Mouse (Mus musculus): Measurements from ENCODE around the gene Ahcyl2. TPM values are rescaled to one million over a fixed set of nuclear protein-coding genes. Genes with fewer than 3 reads are reported as not detected.

Gene Ahcyl2
- polyA plus RNA-seq, 1 experiment from 2014 or later: 28.9 TPM

DNA sequence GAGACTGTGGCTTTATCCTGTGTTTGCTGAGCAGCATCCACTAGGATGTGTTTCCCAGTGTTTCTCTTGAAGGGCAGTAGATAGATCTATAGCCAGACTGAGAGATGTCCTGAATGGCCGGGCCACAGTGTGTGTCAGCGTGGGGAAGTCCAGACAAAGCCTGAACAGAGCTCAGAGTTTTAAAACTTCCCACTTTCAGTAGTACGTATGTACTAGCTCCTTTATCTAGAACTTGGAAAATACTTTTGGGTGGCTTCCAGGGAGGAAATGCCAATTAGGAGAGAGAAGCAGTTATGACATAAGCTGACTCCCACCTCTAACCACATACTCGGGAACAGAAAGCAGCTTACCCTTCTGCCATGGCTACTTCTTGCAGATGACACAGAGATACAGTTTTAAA is 172.6 kb downstream of the Ahcyl2 start:
- ATAC-seq (ENCODE audit: low read depth): no peak
- H3K27me3 ChIP-seq (ENCODE audit: control insufficient read depth, insufficient read depth, low read length): no peaks in the 10 kb centered on the region
- no peaks in the 10 kb centered on the region for H3K4me1 ChIP-seq (ENCODE audit: control insufficient read depth, insufficient read depth, low read length)
- no peak overlapping the region for H3K4me3 ChIP-seq (ENCODE audit: low read depth, low read length)
- 82% methylated on average over 4 of the region's 4 CpGs for WGBS
- H3K27ac ChIP-seq (ENCODE audit: low read depth, low read length): no peak overlapping the region
- H3K36me3 ChIP-seq (ENCODE audit: control insufficient read depth, insufficient read depth, low read length): no peaks in the 10 kb centered on the region
- H3K9ac ChIP-seq (replicated peaks; ENCODE audit: low read depth, low read length): no peak overlapping the region
- H3K4me2 ChIP-seq (ENCODE audit: low read depth, low read length): no peak overlapping the region
- no peaks in the 10 kb centered on the region for H3K9me3 ChIP-seq (ENCODE audit: control insufficient read depth, low read length)

DNA sequence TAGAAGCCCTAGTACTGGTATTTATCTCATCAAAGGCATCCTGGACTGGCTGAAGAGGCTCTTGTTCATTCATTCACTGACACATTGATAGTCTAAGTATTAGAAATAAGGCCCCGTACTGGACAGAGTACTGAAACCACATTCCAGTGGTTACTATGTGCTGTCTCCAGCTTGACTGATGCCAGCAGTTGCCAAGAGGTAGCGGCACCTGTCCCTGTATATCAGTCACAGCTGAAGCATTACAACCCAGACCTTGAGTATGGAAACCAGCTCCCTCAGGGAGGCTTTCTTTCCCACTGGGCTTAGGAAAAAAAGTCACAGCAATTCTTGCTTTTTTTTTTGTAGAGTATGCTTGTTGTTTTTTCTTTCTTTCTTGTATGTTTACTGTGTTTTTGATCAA is 173.2 kb downstream of the Ahcyl2 start:
- WGBS: 83% methylated on average over 2 of the region's 2 CpGs
- Histone ChIP-seq H3K36me3 (ENCODE audit: control insufficient read depth, insufficient read depth, low read length) (no peaks in the 10 kb centered on the region), H3K9ac (replicated peaks; ENCODE audit: low read depth, low read length) (no peak overlapping the region), H3K9me3 (ENCODE audit: control insufficient read depth, low read length) (no peaks in the 10 kb centered on the region), H3K27me3 (ENCODE audit: control insufficient read depth, insufficient read depth, low read length) (no peaks in the 10 kb centered on the region), H3K27ac (ENCODE audit: low read depth, low read length) (no peak overlapping the region), H3K4me3 (ENCODE audit: low read depth, low read length) (no peak overlapping the region), H3K4me1 (ENCODE audit: control insufficient read depth, insufficient read depth, low read length) (no peaks in the 10 kb centered on the region), H3K4me2 (ENCODE audit: low read depth, low read length) (no peak overlapping the region)
- ATAC-seq (ENCODE audit: low read depth): no peak

DNA sequence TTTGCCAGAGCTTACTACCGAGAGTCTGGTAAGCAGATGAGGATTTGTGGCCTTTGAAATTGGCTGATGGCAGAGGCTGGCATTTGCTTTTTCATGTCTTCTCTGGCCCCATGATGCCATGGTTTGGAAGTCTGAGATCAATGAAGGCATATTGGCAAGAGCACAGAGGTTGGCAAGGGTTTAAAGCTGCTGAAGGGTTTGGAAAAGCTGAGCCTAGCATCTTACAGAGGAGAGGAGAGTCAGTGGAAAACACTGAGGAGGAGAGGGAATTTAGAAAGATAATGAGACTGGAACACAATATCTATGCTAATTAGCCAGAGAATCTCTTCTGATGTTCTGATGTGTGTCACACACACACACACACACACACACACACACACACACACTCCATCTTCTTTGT is 176.7 kb downstream of the Ahcyl2 start:
- H3K36me3 ChIP-seq (ENCODE audit: control insufficient read depth, insufficient read depth, low read length): no peaks in the 10 kb centered on the region
- no peak overlapping the region for H3K4me3 ChIP-seq (ENCODE audit: low read depth, low read length)
- no peak overlapping the region for H3K4me2 ChIP-seq (ENCODE audit: low read depth, low read length)
- no peak overlapping the region for H3K27ac ChIP-seq (ENCODE audit: low read depth, low read length)
- WGBS: 72% methylated on average over 1 of the region's 1 CpGs
- H3K9ac ChIP-seq (replicated peaks; ENCODE audit: low read depth, low read length): no peak overlapping the region
- no peaks in the 10 kb centered on the region for H3K27me3 ChIP-seq (ENCODE audit: control insufficient read depth, insufficient read depth, low read length)
- no peaks in the 10 kb centered on the region for H3K9me3 ChIP-seq (ENCODE audit: control insufficient read depth, low read length)
- ATAC-seq (ENCODE audit: low read depth): no peak
- no peaks in the 10 kb centered on the region for H3K4me1 ChIP-seq (ENCODE audit: control insufficient read depth, insufficient read depth, low read length)

DNA sequence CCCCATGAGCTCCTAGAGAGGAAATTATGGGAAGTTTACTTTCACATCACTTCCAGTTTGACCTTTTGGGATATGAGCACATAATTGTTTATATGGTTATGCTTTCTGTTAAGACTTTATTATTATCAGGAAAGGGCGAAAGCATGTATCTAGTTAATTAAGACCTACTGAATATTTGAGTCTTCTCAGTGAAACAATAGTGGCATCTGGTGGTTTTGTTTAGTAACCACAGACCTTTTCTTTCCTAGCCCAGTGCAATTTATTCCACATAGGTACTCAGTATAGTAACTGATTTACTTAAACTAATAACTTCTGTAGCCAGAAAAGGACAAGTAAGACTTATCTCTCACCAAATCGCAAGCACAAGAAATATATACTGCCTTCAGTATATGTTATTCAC is 178.8 kb downstream of the Ahcyl2 start:
- Histone ChIP-seq H3K9me3 (ENCODE audit: control insufficient read depth, low read length) (no peaks in the 10 kb centered on the region), H3K27me3 (ENCODE audit: control insufficient read depth, insufficient read depth, low read length) (no peaks in the 10 kb centered on the region), H3K4me2 (ENCODE audit: low read depth, low read length) (no peak overlapping the region), H3K36me3 (ENCODE audit: control insufficient read depth, insufficient read depth, low read length) (no peaks in the 10 kb centered on the region), H3K27ac (ENCODE audit: low read depth, low read length) (no peak overlapping the region), H3K4me3 (ENCODE audit: low read depth, low read length) (no peak overlapping the region), H3K4me1 (ENCODE audit: control insufficient read depth, insufficient read depth, low read length) (no peaks in the 10 kb centered on the region), H3K9ac (replicated peaks; ENCODE audit: low read depth, low read length) (no peak overlapping the region)
- WGBS: 90% methylated on average over 2 of the region's 2 CpGs
- no peak for ATAC-seq (ENCODE audit: low read depth)

DNA sequence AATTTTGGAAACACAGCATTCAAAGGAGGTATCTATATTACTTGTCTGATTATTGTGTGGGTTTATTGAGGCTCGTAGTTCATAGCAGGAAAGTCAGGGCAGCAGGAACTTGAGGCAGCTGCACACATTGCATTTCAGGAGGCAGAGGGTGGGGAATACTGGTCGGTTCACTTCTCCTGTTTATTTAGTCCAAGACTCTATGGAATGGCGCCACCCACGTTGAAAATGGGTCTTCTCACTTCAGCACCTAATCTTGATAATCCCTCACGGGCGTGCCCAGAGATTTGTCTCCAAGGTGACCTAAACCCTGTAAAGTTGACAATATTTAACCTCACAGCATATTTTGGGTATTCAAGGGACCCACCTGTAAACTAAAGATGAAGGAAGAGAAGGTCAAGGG is 180.0 kb downstream of the Ahcyl2 start:
- ATAC-seq (ENCODE audit: low read depth): no peak
- WGBS: 82% methylated on average over 6 of the region's 6 CpGs
- Histone ChIP-seq H3K27ac (ENCODE audit: low read depth, low read length) (no peak overlapping the region), H3K27me3 (ENCODE audit: control insufficient read depth, insufficient read depth, low read length) (no peaks in the 10 kb centered on the region), H3K9ac (replicated peaks; ENCODE audit: low read depth, low read length) (no peak overlapping the region), H3K36me3 (ENCODE audit: control insufficient read depth, insufficient read depth, low read length) (no peaks in the 10 kb centered on the region), H3K4me3 (ENCODE audit: low read depth, low read length) (no peak overlapping the region), H3K4me2 (ENCODE audit: low read depth, low read length) (no peak overlapping the region), H3K4me1 (ENCODE audit: control insufficient read depth, insufficient read depth, low read length) (no peaks in the 10 kb centered on the region), H3K9me3 (ENCODE audit: control insufficient read depth, low read length) (no peaks in the 10 kb centered on the region)

DNA sequence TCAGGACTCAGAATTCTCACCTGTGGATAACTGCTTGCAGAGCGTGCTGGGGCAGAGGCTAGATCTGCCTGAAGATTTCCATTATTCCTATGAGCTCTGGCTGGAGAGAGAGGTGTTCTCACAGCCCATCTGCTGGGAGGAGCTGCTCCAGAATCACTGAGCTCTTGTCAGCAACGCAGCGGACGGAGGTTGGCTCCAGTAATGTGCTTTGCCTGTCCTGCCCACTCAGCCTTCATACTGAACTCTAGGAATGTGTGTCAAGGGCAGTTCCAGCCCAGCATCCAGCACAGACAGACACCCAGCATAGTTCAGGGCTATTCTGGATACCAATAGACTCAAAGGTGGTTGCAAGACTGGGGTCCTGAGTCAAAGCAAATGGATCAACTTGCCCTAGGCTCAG is 188.9 kb downstream of the Ahcyl2 start:
- Histone ChIP-seq H3K4me2 (ENCODE audit: low read depth, low read length) (no peak overlapping the region), H3K27ac (ENCODE audit: low read depth, low read length) (no peak overlapping the region), H3K9ac (replicated peaks; ENCODE audit: low read depth, low read length) (no peak overlapping the region), H3K36me3 (ENCODE audit: control insufficient read depth, insufficient read depth, low read length) (no peaks in the 10 kb centered on the region), H3K4me1 (ENCODE audit: control insufficient read depth, insufficient read depth, low read length) (no peaks in the 10 kb centered on the region), H3K27me3 (ENCODE audit: control insufficient read depth, insufficient read depth, low read length) (no peaks in the 10 kb centered on the region), H3K4me3 (ENCODE audit: low read depth, low read length) (no peak overlapping the region), H3K9me3 (ENCODE audit: control insufficient read depth, low read length) (no peaks in the 10 kb centered on the region)
- 94% methylated on average over 4 of the region's 4 CpGs for WGBS
- ATAC-seq (ENCODE audit: low read depth): no peak

DNA sequence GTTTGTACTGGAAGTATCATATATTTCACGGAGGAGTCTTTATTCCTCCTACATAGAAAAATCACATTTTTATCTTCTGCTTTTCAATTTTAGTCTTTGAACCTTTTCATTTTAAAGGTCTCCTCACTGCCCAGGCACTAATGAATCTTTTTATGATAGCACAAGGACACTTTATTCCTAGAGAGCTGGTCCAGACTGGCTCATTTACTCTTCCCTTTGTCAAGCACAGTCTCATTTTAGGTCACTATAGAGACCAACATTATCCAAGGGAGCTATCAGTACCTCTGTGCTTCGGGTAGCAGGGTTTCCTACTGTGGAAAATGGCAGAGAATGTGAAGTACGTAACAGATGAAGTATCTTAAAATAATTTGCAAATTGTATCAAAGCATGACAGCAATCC is 190.9 kb downstream of the Ahcyl2 start:
- H3K9me3 ChIP-seq (ENCODE audit: control insufficient read depth, low read length): no peaks in the 10 kb centered on the region
- H3K9ac ChIP-seq (replicated peaks; ENCODE audit: low read depth, low read length): no peak overlapping the region
- H3K36me3 ChIP-seq (ENCODE audit: control insufficient read depth, insufficient read depth, low read length): no peaks in the 10 kb centered on the region
- no peak for ATAC-seq (ENCODE audit: low read depth)
- H3K27ac ChIP-seq (ENCODE audit: low read depth, low read length): no peak overlapping the region
- no peaks in the 10 kb centered on the region for H3K27me3 ChIP-seq (ENCODE audit: control insufficient read depth, insufficient read depth, low read length)
- 62% methylated on average over 3 of the region's 3 CpGs for WGBS
- no peak overlapping the region for H3K4me3 ChIP-seq (ENCODE audit: low read depth, low read length)
- H3K4me1 ChIP-seq (ENCODE audit: control insufficient read depth, insufficient read depth, low read length): no peaks in the 10 kb centered on the region
- no peak overlapping the region for H3K4me2 ChIP-seq (ENCODE audit: low read depth, low read length)

DNA sequence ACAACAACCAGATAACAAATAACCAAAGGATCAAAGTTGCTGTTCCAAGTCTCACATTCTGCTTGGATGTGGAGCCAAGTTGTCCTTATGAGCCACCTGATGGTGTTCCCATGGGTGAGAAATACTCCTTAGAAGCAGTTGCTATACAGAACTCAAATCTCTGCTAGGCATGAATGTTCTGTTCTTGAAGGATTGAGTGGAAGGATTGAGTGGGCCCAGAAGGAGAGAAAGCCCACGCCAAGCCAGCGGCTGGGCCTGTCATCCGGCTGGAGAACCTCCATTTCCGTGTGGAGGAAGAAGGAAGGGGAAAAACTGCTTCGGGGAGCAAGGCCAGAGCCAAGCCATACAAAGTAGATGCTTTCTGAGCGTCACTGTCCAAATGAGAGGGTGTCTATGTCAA is 193.3 kb downstream of the Ahcyl2 start:
- 95% methylated on average over 6 of the region's 6 CpGs for WGBS

More for the DNA sequence above, 193.3 kb downstream of the Ahcyl2 start:
- Histone ChIP-seq H3K4me3 (ENCODE audit: low read depth, low read length) (no peak overlapping the region), H3K27me3 (ENCODE audit: control insufficient read depth, insufficient read depth, low read length) (no peaks in the 10 kb centered on the region), H3K36me3 (ENCODE audit: control insufficient read depth, insufficient read depth, low read length) (no peaks in the 10 kb centered on the region), H3K9ac (replicated peaks; ENCODE audit: low read depth, low read length) (no peak overlapping the region), H3K27ac (ENCODE audit: low read depth, low read length) (no peak overlapping the region), H3K4me2 (ENCODE audit: low read depth, low read length) (no peak overlapping the region), H3K4me1 (ENCODE audit: control insufficient read depth, insufficient read depth, low read length) (no peaks in the 10 kb centered on the region), H3K9me3 (ENCODE audit: control insufficient read depth, low read length) (no peaks in the 10 kb centered on the region)
- no peak for ATAC-seq (ENCODE audit: low read depth)

Measured in neural tube, embryonic 14.5 days (tissue).